Mouse (Mus musculus): ENCODE data around the gene Arl15.

The Arl15 gene

DNA sequence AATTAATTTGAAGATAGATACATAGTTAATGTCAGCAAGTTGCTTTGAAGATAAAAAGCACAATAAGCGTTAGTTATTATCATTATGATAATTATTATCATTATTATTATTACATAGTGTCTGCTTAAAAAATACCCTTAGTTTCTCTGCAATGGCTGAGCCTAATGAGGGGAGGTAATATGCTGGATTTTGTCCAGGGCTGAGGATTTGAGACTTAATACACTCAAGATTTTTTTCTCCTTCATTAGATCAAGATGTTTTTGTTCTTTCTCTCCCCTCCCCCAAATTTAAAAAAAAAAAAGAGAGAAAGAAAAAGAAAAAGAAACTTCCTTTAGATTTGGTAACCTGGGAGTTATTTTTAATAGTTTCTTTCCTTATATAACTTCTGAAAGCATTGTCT, 180.6 kb downstream of the Arl15 start:
- in situ Hi-C loops (cut with MboI; ENCODE audit: low sequenced_read_pairs), result no loop called here

DNA sequence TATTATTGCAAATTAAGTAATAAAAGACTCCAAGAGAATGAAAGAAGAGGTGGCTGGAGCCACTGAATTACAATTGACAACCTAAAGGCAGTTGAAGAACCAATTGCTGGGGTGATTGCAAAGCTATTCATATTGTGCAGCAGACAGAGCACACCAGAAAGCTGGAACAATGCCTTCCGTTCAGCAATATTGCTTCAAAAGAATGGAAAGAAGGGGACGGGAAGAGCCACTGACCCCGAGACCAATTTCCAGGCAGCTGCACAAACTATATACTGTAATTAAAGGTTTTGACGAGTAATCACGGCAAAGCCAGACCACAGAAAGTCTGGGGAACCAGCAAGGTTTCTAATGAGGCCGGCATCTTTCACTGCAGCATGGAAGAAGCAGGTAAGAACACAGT, 181.4 kb downstream of the Arl15 start:
- in situ Hi-C loops (cut with MboI; ENCODE audit: low sequenced_read_pairs), result no loop called here

DNA sequence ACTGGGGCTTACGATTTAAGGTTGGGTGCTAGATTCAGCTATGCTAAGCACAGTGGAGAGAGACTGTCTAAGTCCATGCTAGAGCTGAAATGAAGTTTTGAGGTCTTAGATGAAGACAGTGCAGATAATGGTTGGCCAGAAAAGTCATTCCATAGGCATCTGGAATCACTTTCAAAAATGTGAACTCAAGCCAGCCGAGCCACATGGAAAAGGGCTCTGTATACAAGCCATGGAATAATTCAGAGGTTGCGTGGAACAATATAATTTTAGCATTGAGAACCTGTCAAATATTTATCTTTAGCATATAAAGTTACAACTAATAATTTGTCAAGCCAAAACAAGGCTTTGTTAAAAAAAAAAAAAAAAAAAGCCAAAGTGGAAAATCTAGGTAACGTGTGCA, 182.6 kb downstream of the Arl15 start:
- in situ Hi-C loops (cut with MboI; ENCODE audit: low sequenced_read_pairs), result no loop called here

DNA sequence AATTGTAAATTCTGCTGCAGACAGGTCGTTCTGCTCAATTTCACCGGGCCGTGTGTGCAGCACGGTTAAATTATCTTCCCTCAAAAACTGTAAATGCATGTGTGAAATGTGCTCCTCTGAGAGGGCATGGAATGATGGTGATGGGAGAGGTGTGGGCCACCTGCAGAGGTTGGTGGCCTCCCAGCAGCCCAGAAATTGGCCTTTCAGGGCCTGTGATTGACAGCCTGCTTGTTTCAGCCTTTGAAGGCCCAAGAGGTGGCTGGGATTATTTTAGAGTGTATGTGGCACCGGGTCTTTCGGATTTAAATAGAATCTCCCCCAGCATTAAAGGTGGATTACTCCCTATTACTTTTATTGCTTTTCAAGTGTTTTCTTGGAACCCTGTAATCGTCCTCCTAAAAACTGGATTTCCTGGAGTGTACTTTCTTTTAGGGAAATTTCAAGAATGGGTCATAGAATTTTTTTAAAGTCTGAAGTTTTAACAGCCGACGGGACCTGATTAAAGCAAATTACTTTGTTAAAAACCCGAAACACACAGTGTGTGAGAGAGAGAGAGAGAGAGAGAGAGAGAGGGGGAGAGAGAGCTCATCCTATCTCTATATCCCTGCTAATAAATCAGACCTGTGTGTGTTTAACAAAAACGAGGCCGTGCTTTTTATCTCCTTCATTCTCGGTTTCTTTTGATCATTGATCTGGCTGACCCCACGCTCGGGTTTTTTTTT, 186.6 kb downstream of the Arl15 start:
- in situ Hi-C loops (cut with MboI; ENCODE audit: low sequenced_read_pairs), result no loop called here

DNA sequence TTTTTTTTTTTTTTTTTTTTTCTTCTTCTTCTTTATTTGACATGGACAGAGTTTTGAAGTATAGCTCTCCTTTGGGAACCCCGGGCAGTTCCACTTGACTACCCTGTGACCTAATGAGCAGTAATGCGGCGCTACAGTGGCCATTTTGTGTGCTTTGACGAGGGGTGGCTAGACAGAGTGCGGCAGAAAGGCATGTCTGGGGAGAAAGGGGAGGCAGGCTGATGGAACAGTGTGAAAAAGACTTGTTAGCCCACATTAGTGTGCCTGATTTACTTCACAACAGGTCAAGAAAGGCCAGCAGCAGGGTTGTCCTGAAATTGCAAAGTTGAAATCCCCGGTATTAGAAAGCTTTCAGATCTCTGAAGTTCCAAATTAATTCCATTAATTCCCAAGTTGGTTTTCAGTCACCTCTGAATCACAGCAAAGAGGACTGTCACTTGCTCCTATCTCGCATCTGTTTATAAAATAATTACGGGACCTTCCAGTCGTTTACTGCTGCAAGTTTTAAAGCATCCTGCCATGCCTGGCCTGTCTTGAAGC, 187.2 kb downstream of the Arl15 start:
- in situ Hi-C loops (cut with MboI; ENCODE audit: low sequenced_read_pairs), result no loop called here

DNA sequence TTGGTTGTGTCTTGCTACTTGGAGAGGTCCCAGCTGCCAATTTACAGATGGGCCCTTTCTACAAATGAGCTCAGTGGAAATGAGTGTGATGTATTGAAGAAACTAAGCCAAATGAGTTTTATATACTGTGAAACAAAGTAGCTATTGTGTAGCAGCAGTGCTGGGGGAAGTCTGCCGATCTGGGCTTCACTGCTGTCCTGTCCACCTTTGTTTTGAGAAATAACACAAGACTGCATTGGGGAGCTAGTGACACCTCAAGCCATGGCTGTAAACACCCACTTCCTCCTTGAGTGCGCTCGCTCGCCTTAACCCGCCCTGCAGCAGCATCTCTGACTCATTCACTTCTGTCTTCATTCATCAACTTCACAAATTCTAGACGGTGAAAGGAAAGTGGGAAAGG, 189.3 kb downstream of the Arl15 start:
- in situ Hi-C loops (cut with MboI; ENCODE audit: low sequenced_read_pairs), result no loop called here

DNA sequence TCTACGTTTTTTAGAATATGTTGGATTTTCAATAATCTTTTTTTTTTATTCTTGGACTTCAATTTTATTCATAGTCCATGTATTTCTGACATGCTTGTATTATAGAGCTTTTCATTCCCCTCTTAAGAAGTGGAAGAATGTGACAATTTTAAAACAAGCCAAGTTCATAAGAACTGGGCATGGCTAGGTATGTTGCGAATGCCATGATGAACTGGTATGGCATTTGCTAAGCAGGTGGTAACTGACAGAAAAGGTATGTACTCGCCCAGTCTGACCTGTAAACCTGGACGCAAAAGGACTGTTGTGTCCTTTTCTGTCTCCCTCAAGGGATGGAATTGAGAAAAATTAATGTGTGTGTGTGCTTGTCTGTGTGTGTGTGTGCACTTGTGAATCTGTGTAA, 190.2 kb downstream of the Arl15 start:
- in situ Hi-C loops (cut with MboI; ENCODE audit: low sequenced_read_pairs), result no loop called here

DNA sequence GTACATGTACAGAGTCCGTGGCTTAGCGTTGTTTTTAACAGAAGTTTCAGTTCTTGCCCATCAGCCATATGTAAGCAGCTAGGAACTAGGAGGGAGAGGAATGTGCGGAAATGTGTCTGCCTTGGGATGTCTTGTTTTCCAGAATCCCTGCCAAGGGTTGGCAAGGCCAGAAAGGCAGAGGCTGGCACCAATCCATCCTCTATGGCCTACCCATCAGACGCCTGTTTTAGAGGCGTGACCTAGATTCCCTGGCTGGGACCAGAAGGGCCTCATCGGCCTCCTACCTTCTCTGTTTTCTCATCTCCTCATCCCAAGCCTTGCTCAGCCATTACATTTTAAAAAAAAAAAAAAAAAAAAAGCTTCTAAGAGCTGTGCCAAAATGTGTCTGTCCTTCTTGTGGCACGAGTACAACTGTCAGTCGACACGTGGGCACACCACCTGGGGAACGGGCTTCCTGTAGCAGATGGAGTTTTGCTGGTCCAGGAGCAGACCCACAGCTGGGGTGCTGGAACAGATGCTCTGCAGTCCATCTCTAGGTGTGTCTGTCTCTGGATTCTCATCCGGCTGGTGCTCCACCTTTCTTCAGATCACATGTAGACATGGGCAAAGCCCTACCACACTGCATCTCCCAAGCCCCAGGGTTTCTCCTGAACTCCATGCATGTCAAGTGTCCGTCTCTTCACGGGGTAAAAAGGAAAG, 192.7 kb downstream of the Arl15 start:
- in situ Hi-C loops (cut with MboI; ENCODE audit: low sequenced_read_pairs), result no loop called here

DNA sequence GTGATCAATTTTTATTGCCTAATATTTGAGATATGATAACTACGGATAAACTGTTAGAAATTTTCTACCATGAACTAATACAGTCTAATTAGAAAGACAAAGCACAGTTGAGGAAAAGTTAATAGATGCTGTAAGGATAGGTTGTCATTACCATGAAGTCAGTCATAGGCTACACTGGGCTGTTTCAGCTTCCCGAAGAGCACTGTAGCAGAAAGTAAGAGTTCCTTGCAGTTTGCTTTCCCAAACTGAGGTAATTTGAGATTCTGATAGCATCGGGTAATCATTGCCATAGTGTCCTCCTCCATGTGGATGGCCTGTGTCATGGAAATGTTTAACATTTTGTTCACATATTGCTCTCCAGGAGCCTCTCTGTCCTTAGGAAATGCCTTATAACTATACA, 195.9 kb downstream of the Arl15 start:
- in situ Hi-C loops (cut with MboI; ENCODE audit: low sequenced_read_pairs), result no loop called here

DNA sequence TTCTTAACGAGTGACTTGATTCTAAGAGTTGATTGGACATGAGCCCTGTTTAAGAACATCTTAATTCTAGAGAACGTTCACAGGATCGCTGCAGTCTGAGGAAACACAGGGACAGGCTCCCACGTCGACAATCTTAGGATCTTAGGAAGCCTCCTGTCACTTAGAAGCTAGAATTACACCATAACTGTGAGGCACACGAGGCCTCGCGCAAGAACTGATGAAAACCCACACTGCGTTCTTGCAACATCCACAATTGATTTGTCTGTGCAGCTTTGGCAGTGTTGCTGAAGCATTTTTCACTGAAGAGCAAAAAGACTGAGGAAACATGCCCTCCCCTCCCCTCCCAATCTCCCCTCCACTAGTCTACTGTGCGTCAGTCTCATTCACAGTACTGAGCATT, 196.4 kb downstream of the Arl15 start:
- in situ Hi-C loops (cut with MboI; ENCODE audit: low sequenced_read_pairs), result no loop called here

DNA sequence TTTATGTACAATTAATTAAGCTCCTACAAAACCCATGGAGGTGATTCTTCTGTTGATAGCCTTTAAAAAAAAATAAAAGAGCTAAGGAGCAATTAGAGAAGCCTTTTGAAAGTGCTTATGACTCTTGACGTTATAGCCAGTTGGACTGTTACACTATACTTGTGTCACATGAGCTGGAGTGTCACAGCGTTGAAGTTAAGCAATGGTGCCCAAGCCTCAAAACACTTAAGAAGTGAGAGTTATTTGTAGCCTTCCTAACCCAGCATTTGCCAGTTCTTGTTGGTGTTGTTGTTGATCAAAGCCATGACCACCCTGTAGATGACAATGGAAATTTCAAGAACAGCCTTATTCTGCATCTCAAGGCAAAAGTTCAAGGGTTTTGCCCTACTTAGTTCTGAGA, 198.8 kb downstream of the Arl15 start:
- in situ Hi-C loops (cut with MboI; ENCODE audit: low sequenced_read_pairs), result no loop called here

DNA sequence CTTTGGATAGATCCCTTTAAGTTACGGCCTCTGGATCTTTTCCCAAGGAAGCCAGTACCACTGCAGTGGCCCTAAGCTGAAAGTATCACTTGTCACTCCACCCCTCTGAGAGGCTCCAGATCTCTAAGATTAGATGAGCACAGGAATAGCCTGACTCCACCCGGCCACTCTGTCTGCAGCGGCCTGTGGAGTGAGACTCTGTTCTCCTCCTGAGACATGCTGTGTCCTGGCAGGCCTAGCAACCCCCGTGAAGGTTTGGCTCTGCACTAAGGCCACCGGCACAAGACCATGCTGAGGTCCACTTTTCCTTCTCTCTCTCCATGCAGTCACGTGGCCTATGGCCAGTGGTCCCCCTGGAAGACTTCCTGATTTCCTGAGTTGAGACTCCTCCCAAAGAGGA, 200.3 kb downstream of the Arl15 start:
- in situ Hi-C loops (cut with MboI; ENCODE audit: low sequenced_read_pairs), result no loop called here

DNA sequence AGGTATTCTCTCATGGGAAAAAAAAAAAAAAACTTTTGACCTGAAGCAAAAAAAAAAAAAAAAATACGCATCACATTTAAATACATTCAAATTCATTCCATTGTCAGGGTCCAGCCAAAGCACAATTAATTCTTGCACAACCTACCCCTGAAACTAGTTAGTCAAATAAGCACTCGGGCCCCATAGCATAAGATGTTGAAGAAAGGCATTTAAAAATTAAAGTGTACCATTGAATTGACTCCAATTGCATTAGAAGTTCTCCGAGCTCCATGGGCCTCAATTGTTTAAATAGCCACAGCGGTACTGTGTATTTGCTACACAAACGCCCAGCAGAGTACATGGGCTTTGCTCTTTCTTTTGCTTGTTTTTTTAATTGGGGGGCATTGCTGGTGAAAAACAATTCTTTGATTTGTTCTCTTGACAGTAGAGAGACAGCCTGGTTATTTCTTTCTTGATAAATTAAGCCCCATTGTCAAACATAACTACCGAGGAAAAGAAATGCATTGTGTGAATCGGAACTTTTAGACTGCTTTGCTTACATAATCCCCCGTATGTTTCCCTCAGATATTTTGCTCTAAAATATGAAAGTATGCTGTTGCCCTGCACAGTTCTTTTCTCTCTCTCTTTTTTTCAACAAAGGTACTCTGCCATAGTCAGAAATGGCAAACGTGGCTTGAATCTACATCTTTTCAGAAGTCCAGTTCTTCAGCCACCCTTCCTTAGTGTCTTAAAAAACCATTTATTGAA, 201.4 kb downstream of the Arl15 start:
- in situ Hi-C loops (cut with MboI; ENCODE audit: low sequenced_read_pairs), result no loop called here

DNA sequence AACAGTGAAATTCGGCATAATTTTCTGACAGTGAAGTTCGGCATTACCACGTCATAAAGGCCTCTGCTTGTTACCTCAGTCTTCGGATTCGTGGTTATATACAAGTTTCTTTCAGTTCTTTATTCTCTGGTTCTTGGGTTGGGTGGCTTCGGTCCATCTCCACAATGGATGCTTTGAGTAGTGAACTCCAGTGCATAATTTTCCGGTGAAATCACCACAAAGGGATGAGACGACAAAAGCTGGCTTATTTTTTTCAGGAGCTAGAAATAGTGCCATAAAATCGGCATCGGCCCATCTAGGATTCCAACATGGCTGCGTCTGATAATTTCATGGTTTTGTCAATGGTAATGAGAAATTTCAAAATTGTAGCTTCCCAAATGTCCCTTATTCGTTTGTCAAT, 204.5 kb downstream of the Arl15 start:
- in situ Hi-C loops (cut with MboI; ENCODE audit: low sequenced_read_pairs), result no loop called here

DNA sequence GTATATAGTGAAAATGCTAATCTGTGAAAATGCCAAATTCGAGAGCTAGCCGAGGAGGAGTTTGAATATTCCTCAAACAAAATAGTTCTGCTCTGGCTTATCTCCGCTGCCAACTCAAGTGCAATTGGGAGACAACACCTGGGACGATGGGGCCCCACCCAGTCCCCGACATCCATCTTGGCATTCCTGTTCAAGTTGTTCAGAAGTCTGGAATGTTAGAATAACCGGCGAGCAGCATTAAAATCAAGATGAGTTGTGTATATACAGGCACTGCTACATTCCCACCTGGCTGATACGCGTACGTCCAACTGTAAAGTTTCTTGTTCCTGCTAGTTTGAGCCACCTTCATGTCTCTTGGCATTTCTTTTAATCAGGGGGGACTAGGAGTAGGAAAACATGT, 209.2 kb downstream of the Arl15 start:
- in situ Hi-C loops (cut with MboI; ENCODE audit: low sequenced_read_pairs), result no loop called here

DNA sequence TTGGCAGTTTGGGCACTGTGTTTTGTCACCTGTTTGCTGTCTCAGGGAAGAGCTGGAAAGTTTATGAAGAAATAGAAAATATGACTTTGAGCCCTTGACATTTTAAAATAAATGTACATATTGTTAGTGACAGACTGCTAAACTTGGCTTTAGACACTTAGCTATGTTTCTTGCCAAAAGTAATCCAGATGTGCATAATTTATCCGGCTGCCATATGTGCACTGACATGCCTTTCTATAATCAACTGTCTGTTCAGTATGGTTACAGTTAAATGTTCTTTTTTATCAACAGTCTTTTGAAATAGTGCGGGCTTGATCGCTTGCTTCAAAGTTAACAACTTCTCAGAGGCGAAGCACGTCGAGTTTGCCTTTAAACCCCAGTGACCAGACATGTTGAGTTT, 209.9 kb downstream of the Arl15 start:
- in situ Hi-C loops (cut with MboI; ENCODE audit: low sequenced_read_pairs), result no loop called here

DNA sequence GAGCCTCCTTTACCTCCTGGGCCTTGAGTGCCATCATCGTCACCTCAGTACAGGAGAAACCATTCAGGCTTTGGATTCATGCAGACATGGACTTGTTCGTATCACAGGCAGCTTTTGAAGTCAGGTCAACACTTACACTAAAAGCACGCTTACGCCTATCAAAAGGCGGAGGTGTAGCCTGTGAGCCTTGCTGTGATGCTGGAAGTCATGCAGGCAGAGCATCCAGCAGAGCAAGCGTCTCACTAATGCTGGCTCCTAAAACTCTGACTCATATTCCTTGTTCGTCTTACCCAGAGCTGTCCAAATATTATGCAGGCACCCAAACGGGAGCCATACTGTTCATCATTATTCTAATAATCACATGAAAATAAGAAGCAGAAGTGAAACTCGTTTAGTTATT, 215.5 kb downstream of the Arl15 start:
- in situ Hi-C loops (cut with MboI; ENCODE audit: low sequenced_read_pairs), result no loop called here

DNA sequence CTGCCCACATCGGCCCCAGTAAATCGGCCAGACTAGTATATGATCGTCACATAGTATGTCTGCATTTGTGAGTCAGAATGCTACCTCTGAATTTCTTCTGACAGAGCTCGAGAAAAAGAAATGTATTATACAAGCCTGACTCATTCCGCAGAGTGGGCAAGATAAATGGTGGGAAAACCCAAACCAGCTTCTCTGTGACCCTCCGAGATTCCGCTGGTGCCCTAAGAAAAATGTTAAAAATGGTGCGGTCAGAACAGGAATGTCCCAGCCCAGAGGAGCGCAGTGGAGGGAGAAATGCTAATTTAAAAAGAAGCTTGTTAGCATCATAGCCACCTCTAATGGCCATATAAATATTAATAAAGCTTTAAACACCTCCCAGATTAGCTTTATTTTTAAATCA, 216.2 kb downstream of the Arl15 start:
- in situ Hi-C loops (cut with MboI; ENCODE audit: low sequenced_read_pairs), result no loop called here

DNA sequence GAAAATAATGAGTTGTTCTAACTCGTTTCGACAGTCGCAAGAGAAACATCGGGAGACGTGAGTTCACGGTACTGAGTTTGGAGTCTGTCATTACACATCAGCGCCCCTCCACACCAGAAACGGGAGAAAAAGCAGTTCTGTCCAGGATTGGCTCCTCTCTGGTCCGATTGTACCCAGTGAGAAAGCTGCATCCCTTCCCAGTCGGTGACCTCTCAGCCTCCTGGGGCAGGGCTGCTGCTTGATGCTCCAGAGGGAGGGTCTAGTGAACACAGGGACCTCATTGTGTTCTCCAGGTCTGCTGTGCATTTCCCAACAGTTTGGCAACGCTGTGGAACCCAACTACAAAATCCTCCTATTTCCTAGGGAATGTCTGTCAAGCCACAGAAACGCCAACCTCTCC, 216.7 kb downstream of the Arl15 start:
- in situ Hi-C loops (cut with MboI; ENCODE audit: low sequenced_read_pairs), result no loop called here

DNA sequence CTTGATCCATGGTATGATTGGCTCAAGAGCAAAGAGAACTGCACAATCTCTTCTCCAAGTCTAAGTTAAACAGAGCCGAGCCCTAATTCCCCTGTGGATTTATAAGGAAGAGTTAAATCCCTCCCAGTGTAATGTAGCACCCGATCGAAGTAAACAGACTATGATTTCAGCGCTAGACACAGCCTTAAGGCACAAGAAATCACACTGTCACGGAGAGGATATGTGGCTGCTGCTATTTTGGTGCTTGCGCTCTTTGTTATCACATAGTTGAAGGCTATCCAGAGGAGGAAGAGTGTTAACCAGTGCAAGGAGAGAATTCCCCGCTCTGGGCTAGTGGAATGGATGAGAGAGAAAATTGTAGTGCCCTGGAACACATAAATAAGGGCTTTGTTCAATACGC, 223.6 kb downstream of the Arl15 start:
- in situ Hi-C loops (cut with MboI; ENCODE audit: low sequenced_read_pairs), result no loop called here

DNA sequence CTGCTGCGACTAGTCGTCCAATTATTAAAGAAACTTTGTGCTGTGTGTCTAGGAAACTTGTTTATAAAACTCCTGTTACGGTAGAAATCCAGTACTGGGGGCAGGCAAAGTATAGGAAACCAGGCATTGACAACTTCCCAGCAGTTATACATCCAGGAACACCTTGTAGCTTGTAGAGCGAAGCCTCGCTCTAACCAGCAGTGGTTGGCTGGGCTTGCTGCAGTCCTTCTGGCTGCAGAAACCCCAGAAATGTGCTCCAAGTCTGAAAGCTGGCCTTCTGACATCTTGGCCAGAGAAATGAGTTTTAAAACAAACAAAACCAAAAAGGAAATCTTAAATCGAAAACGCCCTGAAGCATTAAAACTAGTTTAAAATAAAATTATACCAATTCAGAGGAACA, 229.2 kb downstream of the Arl15 start:
- in situ Hi-C loops (cut with MboI; ENCODE audit: low sequenced_read_pairs), result no loop called here

DNA sequence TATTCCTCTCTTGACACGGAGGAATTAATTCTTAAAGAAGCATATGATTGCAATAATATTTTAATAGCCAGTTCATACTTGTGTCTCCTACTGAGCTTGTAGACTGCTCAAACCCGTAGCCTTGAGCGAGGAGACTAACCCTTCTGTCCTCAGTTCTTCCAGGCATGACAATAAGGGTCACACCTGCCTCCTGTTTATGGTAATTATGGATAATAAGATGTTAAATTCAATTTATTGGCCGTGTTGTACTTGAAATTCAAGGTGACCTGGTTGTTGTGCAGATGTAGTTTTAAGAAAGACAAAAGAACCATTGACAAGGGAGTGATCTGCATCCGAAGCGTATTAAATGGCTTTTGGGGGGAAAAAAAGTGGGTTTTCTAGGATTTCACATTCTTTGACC, 232.0 kb downstream of the Arl15 start:
- in situ Hi-C loops (cut with MboI; ENCODE audit: low sequenced_read_pairs), result no loop called here
